Mouse (Mus musculus) myocyte (in vitro differentiated cells): ENCODE data around the gene Taf8. TPM values are rescaled to one million over a fixed set of nuclear protein-coding genes. Genes with fewer than 3 reads are reported as not detected.

ENCODE experiments used
- H3K27me3 ChIP-seq: one replicate; pipeline ENCODE4 v1.6.1; 2011; ENCODE audit not compliant: control insufficient read depth, insufficient read depth, insufficient read length
- H3K36me3 ChIP-seq: one replicate; pipeline ENCODE4 v1.6.1; 2011; ENCODE audit not compliant: control insufficient read depth, insufficient read depth
- H3K4me2 ChIP-seq: one replicate; pipeline ENCODE4 v1.6.1; 2011; ENCODE audit warnings: low read depth, control low read depth
- H3K4me3 ChIP-seq: one replicate; pipeline ENCODE4 v1.5.1; 2011; ENCODE audit warnings: mild to moderate bottlenecking, control low read depth, moderate library complexity
- H3K79me2 ChIP-seq: one replicate; pipeline ENCODE4 v1.6.1; 2011; ENCODE audit not compliant: control insufficient read depth, insufficient read depth
- H3ac ChIP-seq: one replicate; pipeline ENCODE4 v1.6.1; 2011; ENCODE audit not compliant: control insufficient read depth, insufficient read length
- CEBPB ChIP-seq: IDR thresholded peaks from 2 replicates; pipeline ENCODE4 v1.6.1; 2011; ENCODE audit warnings: mild to moderate bottlenecking, moderate library complexity; ENCODE audit not compliant: poor library complexity, insufficient read depth, severe bottlenecking
- E2F4 ChIP-seq: IDR thresholded peaks from one replicate; pipeline ENCODE4 v1.6.1; 2011; ENCODE audit warnings: mild to moderate bottlenecking, control low read depth, moderate library complexity; ENCODE audit not compliant: insufficient read depth
- MAX ChIP-seq: IDR thresholded peaks from one replicate; pipeline ENCODE4 v1.6.1; 2011; ENCODE audit warnings: low read depth, mild to moderate bottlenecking, control low read depth
- MYOD1 ChIP-seq, 3 experiments: IDR thresholded peaks; one replicate each; pipeline ENCODE4 v1.6.1; 2011; ENCODE audit warnings: control low read depth in 2 of 3, low read depth in 2 of 3, mild to moderate bottlenecking in 2 of 3, moderate library complexity in 1 of 3; ENCODE audit not compliant: insufficient read length in 2 of 3, control insufficient read depth in 1 of 3
- MYOG ChIP-seq, 3 experiments: IDR thresholded peaks; one replicate each; pipeline ENCODE4 v1.6.1; 2011; ENCODE audit warnings: control low read depth in 2 of 3, low read depth in 2 of 3, mild to moderate bottlenecking in 2 of 3; ENCODE audit not compliant: insufficient read length in 2 of 3, control insufficient read depth in 1 of 3, insufficient read depth in 1 of 3
- POLR2A ChIP-seq: IDR thresholded peaks from one replicate; pipeline ENCODE4 v1.6.1; 2011; ENCODE audit warnings: low read depth, mild to moderate bottlenecking, control low read depth, moderate library complexity; ENCODE audit not compliant: insufficient read length
- POLR2AphosphoS2 ChIP-seq: IDR thresholded peaks from one replicate; pipeline ENCODE4 v1.6.1; 2011; ENCODE audit warnings: low read depth, control low read depth; ENCODE audit not compliant: insufficient read length
- REST ChIP-seq: IDR thresholded peaks from one replicate; pipeline ENCODE4 v1.6.1; 2011; ENCODE audit warnings: mild to moderate bottlenecking, control low read depth, moderate library complexity; ENCODE audit not compliant: insufficient read depth, insufficient read length
- SRF ChIP-seq: IDR thresholded peaks from one replicate; pipeline ENCODE4 v1.6.1; 2011; ENCODE audit warnings: low read depth; ENCODE audit not compliant: control insufficient read depth, insufficient read length
- TCF12 ChIP-seq: IDR thresholded peaks from one replicate; pipeline ENCODE4 v1.6.1; 2011; ENCODE audit warnings: mild to moderate bottlenecking, control low read depth; ENCODE audit not compliant: poor library complexity, insufficient read depth, severe bottlenecking
- TCF3 ChIP-seq: IDR thresholded peaks from one replicate; pipeline ENCODE4 v1.6.1; 2011; ENCODE audit warnings: low read depth, control low read depth; ENCODE audit not compliant: insufficient read length
- USF1 ChIP-seq: IDR thresholded peaks from one replicate; pipeline ENCODE4 v1.6.1; 2011; ENCODE audit warnings: low read depth, mild to moderate bottlenecking, control low read depth, moderate library complexity
- polyA plus RNA-seq: library from polyadenylated mRNA; unstranded; fragments of >200 nt; fragmentation: generic; extraction: Trizol; gene quantifications from one replicate; pipeline ENCODE4 v1.2.1, GENCODE M21; 2012; ENCODE audit warnings: missing spikeins

The Taf8 gene
- polyA plus RNA-seq, 1 experiment, result 13.4 TPM

DNA sequence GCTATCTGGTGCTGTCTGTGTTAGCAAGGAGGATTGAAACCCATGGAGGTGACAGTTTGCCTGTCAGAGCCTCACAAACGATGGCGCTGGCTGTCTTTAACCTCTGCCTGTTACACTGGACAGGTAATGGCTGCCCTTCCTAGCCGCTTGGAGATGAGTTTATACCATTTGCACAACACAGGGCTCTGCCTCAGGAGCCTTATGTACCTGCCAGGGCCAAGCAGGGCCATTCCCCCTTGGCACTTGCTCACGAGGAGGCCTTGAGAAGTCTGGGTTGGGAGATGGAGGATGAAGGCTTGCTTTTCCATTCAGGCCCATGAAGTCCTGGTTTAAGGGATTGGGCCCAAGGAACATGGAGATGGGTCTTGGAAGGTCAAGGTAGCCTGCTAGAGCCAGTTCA, 32.5 kb downstream of the Taf8 start:
- TF ChIP-seq CEBPB (no peak), POLR2AphosphoS2 (no peak), MYOD1 (IDR thresholded peaks at IDR 0.05; ENCODE audit: control insufficient read depth in 1 of 3, insufficient read length in 2 of 3, low read depth in 2 of 3) (no peak), USF1 (no peak), TCF3 (no peak), REST (no peak), POLR2A (no peak), SRF (no peak), MAX (no peak), E2F4 (no peak), MYOG (IDR thresholded peaks at IDR 0.05; ENCODE audit: control insufficient read depth in 1 of 3, insufficient read depth in 1 of 3, insufficient read length in 2 of 3, low read depth in 2 of 3) (no peak), TCF12 (no peak)
- H3K79me2 ChIP-seq, result no peaks in the 10 kb centered on the region
- no peak overlapping the region for H3ac ChIP-seq
- no peak overlapping the region for H3K4me3 ChIP-seq
- no peaks in the 10 kb centered on the region for H3K36me3 ChIP-seq
- H3K4me2 ChIP-seq, result no peak overlapping the region
- H3K27me3 ChIP-seq, result peaks cover 47% of the 10 kb centered on the region

GRCm38 (mm10) chr17:47468466-47468865, 33.6 kb downstream of the Taf8 start:
- Histone ChIP-seq H3K27me3 (peaks cover 59% of the 10 kb centered on the region), H3K79me2 (no peaks in the 10 kb centered on the region), H3K36me3 (no peaks in the 10 kb centered on the region), H3K4me3 (no peak overlapping the region), H3K4me2 (no peak overlapping the region), H3ac (no peak overlapping the region)
- TF ChIP-seq CEBPB (no peak), TCF3 (no peak), MAX (no peak), MYOG (IDR thresholded peaks at IDR 0.05; ENCODE audit: control insufficient read depth in 1 of 3, insufficient read depth in 1 of 3, insufficient read length in 2 of 3, low read depth in 2 of 3) (no peak), REST (no peak), POLR2AphosphoS2 (no peak), SRF (no peak), TCF12 (no peak), E2F4 (no peak), USF1 (no peak)

DNA sequence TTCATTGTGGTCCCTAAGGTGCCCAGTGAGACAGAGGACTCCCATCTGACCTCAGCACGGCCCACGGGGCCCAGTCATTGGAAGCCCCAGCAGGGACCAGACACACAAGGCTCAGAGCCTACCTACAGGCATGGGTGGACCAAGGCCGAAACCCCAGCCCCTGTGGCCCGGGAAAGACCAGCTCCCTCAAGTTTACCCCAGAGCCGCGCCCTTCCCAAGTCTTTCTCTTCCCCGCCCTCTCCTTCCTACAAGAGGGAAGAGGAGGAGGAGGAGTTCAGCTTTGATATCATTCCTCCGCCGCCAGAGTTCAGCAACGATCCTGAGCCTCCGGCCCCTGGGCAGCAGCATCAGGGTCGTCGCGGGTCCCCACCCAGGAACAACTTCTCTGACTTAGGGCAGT, 34.0 kb downstream of the Taf8 start:
- H3K36me3 ChIP-seq, result no peaks in the 10 kb centered on the region
- TF ChIP-seq MAX (no peak), USF1 (no peak), REST (no peak), POLR2AphosphoS2 (no peak), MYOG (IDR thresholded peaks at IDR 0.05; ENCODE audit: control insufficient read depth in 1 of 3, insufficient read depth in 1 of 3, insufficient read length in 2 of 3, low read depth in 2 of 3) (no peak), E2F4 (no peak), TCF12 (no peak), SRF (no peak)
- no peak overlapping the region for H3ac ChIP-seq
- H3K79me2 ChIP-seq, result no peaks in the 10 kb centered on the region
- no peak overlapping the region for H3K4me2 ChIP-seq
- no peak overlapping the region for H3K4me3 ChIP-seq
- peaks cover 59% of the 10 kb centered on the region for H3K27me3 ChIP-seq

DNA sequence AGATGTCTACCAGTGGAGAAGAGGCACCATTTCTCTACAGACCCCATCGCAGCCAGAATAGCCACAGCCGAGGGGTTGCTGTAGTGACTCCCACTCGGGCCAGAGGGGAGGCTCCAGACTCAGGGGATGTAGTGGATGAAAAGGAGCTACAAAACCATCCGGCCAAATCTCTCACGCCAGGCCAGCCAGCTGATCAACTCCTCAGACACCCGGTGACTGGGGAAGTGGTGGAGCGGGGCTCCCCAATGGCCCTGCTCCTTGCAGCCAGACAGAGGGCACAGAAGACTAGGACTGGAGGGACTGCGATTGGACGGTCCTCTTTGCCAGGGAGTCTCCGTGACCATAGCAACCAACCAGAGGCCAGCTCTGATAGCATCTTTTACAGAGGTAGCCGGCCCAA, 34.4 kb downstream of the Taf8 start:
- H3ac ChIP-seq, result no peak overlapping the region
- no peak overlapping the region for H3K4me3 ChIP-seq
- TF ChIP-seq TCF12, result no peak
- TF ChIP-seq TCF3, result no peak
- TF ChIP-seq MYOD1 (IDR thresholded peaks at IDR 0.05; ENCODE audit: control insufficient read depth in 1 of 3, insufficient read length in 2 of 3, low read depth in 2 of 3), result no peak
- TF ChIP-seq SRF, result no peak
- TF ChIP-seq POLR2AphosphoS2, result no peak
- TF ChIP-seq POLR2A, result no peak
- no peak for TF ChIP-seq USF1
- no peak for TF ChIP-seq MYOG (IDR thresholded peaks at IDR 0.05; ENCODE audit: control insufficient read depth in 1 of 3, insufficient read depth in 1 of 3, insufficient read length in 2 of 3, low read depth in 2 of 3)
- no peak for TF ChIP-seq REST
- TF ChIP-seq E2F4, result no peak
- no peak for TF ChIP-seq CEBPB
- no peak for TF ChIP-seq MAX
- no peaks in the 10 kb centered on the region for H3K79me2 ChIP-seq
- H3K36me3 ChIP-seq, result no peaks in the 10 kb centered on the region
- H3K27me3 ChIP-seq, result peaks cover 59% of the 10 kb centered on the region
- no peak overlapping the region for H3K4me2 ChIP-seq

DNA sequence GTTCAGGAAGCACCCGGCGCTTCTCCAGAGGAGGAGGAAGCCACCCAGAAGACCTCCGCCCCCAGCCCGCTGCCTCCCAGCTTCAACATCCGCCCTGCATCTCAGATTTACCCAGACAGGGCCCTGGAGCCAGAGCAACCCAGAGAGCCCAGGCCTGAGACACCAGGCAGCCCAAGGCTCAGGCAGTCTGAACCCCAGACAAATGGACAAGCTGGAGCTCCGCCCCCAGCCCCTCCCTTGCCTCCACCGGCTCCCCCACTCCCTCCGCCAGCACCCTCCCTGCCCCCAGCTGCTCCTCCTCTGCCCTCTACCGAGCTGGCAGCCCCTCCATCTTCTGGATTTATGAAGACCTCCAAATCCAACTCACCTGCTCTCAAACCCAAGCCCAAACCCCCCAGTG, 35.8 kb downstream of the Taf8 start:
- Histone ChIP-seq H3K36me3 (no peaks in the 10 kb centered on the region), H3K27me3 (peaks cover 59% of the 10 kb centered on the region), H3K4me3 (no peak overlapping the region), H3ac (no peak overlapping the region), H3K79me2 (no peaks in the 10 kb centered on the region), H3K4me2 (no peak overlapping the region)
- TF ChIP-seq POLR2A (no peak), SRF (no peak), TCF12 (no peak), CEBPB (no peak), E2F4 (no peak), POLR2AphosphoS2 (no peak), MYOG (IDR thresholded peaks at IDR 0.05; ENCODE audit: control insufficient read depth in 1 of 3, insufficient read depth in 1 of 3, insufficient read length in 2 of 3, low read depth in 2 of 3) (no peak), USF1 (no peak), MYOD1 (IDR thresholded peaks at IDR 0.05; ENCODE audit: control insufficient read depth in 1 of 3, insufficient read length in 2 of 3, low read depth in 2 of 3) (no peak), TCF3 (no peak)
